Mouse (Mus musculus): ENCODE data around the gene Mlxipl.

- TF ChIP-seq CTCF (IDR thresholded peaks at IDR 0.05; ENCODE audit: extremely low read depth, insufficient read length, insufficient replicate concordance, low read depth, low read length): no peak
- TF ChIP-seq POLR2A (IDR thresholded peaks at IDR 0.05; ENCODE audit: low read depth, low read length): no peak
Observed at GRCm38 (mm10) chr5:135145532-135145931, 55.8 kb downstream of the Mlxipl start.
